Mouse (Mus musculus) midbrain, embryonic 11.5 days (tissue): ENCODE data around the gene Lman1l. TPM values are rescaled to one million over a fixed set of nuclear protein-coding genes. Genes with fewer than 3 reads are reported as not detected.

ENCODE experiments used
- ATAC-seq: fragments of 200-750 bp; cut with Nextera tagmentation; 2 replicates; pipeline ENCODE4 v1.8.0; 2017; ENCODE audit warnings: moderate TSS enrichment, moderate library complexity; ENCODE audit not compliant: low FRiP score
- DNase-seq: peaks from one replicate; pipeline ENCODE4 v3.0.0; 2015; ENCODE audit warnings: low spot score; ENCODE audit errors: missing footprints
- H3K27ac ChIP-seq: fragments of 300-500 bp; sonication (generic); 2 replicates; pipeline ENCODE4 v1.5.1; 2014; ENCODE audit warnings: low read depth, low read length
- H3K27me3 ChIP-seq: fragments of 300-500 bp; sonication (generic); 2 replicates; pipeline ENCODE4 v1.6.1; 2014; ENCODE audit warnings: mild to moderate bottlenecking, low read length, moderate library complexity, mixed read lengths; ENCODE audit not compliant: control insufficient read depth, insufficient read depth
- H3K36me3 ChIP-seq: fragments of 300-500 bp; sonication (generic); 2 replicates; pipeline ENCODE4 v1.6.1; 2014; ENCODE audit warnings: mild to moderate bottlenecking, low read length, moderate library complexity, mixed read lengths; ENCODE audit not compliant: control insufficient read depth, insufficient read depth
- H3K4me1 ChIP-seq: fragments of 300-500 bp; sonication (generic); 2 replicates; pipeline ENCODE4 v1.6.1; 2014; ENCODE audit warnings: low read length; ENCODE audit not compliant: control insufficient read depth, insufficient read depth
- H3K4me2 ChIP-seq: fragments of 300-500 bp; sonication (generic); 2 replicates; pipeline ENCODE4 v1.6.1; 2014; ENCODE audit warnings: mild to moderate bottlenecking, moderate library complexity
- H3K4me3 ChIP-seq: fragments of 300-500 bp; sonication (generic); 2 replicates; pipeline ENCODE4 v1.5.1; 2014; ENCODE audit warnings: low read depth, low read length
- H3K9ac ChIP-seq: fragments of 300-500 bp; sonication (generic); 2 replicates; pipeline ENCODE4 v1.6.1; 2014; ENCODE audit warnings: low read length
- H3K9me3 ChIP-seq: fragments of 300-500 bp; sonication (generic); 2 replicates; pipeline ENCODE4 v1.6.1; 2016; ENCODE audit warnings: low read length; ENCODE audit not compliant: control insufficient read depth
- WGBS: fragments of 180-500 bp; shearing (Covaris S2); extraction: QIAGEN DNeasy Blood & Tissue Kit; methylation state at CpG from one replicate; pipeline ENCODE4 v1.1.7; 2014; 5-methylcytosine and 5-hydroxymethylcytosine counted together
- polyA plus RNA-seq: library from polyadenylated mRNA; unstranded; fragments of >200 nt; fragmentation: Nextera tagmentation; extraction: Ambion mirVana; gene quantifications from 2 replicates; pipeline ENCODE4 v1.2.1, GENCODE M21; 2014

Gene Lman1l
- 0.08 TPM in 1 of 2 replicates, not detected in the other for polyA plus RNA-seq

GRCm38 (mm10) chr9:57620674-57621073, at the start of gene Lman1l:
TSS of gene Lman1l (minus strand) at chr9:57620774.
- Histone ChIP-seq H3K9me3 (no peaks in the 10 kb centered on the region), H3K4me1 (no peaks in the 10 kb centered on the region), H3K27ac (no peak within 1 kb of the TSS), H3K27me3 (no peaks in the 10 kb centered on the region), H3K9ac (no peak within 1 kb of the TSS; the same call in 1 of the 2 replicates), H3K4me2 (no peak within 1 kb of the TSS), H3K4me3 (no peak within 1 kb of the TSS), H3K36me3 (peaks cover 4% of the 10 kb centered on the region)
- WGBS, result 91% methylated on average over 5 of the region's 5 CpGs
- no peak for DNase-seq
- ATAC-seq, result no peak

- Histone ChIP-seq H3K4me3 (no peak overlapping the region), H3K36me3 (no peaks in the 10 kb centered on the region), H3K4me2 (no peak overlapping the region), H3K4me1 (no peaks in the 10 kb centered on the region), H3K27ac (no peak overlapping the region), H3K9me3 (no peaks in the 10 kb centered on the region), H3K27me3 (no peaks in the 10 kb centered on the region), H3K9ac (no peak overlapping the region)
- ATAC-seq, result no peak
- WGBS, result 79% methylated on average over 3 of the region's 3 CpGs
- DNase-seq, result no peak
These were observed 49.0 kb upstream of the Lman1l start for GRCm38 (mm10) chr9:57669566-57669965.

- no peaks in the 10 kb centered on the region for H3K36me3 ChIP-seq
- H3K4me1 ChIP-seq, result no peaks in the 10 kb centered on the region
- peak; percentile 21 for DNase-seq
- H3K9ac ChIP-seq, result no peak overlapping the region
- H3K4me2 ChIP-seq, result no peak overlapping the region
- H3K27me3 ChIP-seq, result no peaks in the 10 kb centered on the region
- 63% methylated on average over 1 of the region's 1 CpGs for WGBS
- no peak for ATAC-seq
- H3K4me3 ChIP-seq, result no peak overlapping the region
- H3K27ac ChIP-seq, result no peak overlapping the region
- H3K9me3 ChIP-seq, result no peaks in the 10 kb centered on the region
These were observed 47.7 kb upstream of the Lman1l start for GRCm38 (mm10) chr9:57668277-57668676.

GRCm38 (mm10) chr9:57667817-57668216, 47.2 kb upstream of the Lman1l start:
- Histone ChIP-seq H3K9ac (no peak overlapping the region), H3K4me2 (no peak overlapping the region), H3K4me1 (no peaks in the 10 kb centered on the region), H3K4me3 (no peak overlapping the region), H3K9me3 (no peaks in the 10 kb centered on the region), H3K27ac (no peak overlapping the region), H3K36me3 (no peaks in the 10 kb centered on the region), H3K27me3 (no peaks in the 10 kb centered on the region)
- no peak for ATAC-seq
- no peak for DNase-seq
- WGBS, result 68% methylated on average over 11 of the region's 11 CpGs

- Histone ChIP-seq H3K36me3 (no peaks in the 10 kb centered on the region), H3K27me3 (no peaks in the 10 kb centered on the region), H3K4me3 (no peak overlapping the region), H3K4me2 (no peak overlapping the region), H3K9ac (no peak overlapping the region), H3K9me3 (no peaks in the 10 kb centered on the region), H3K4me1 (no peaks in the 10 kb centered on the region), H3K27ac (no peak overlapping the region)
- WGBS, result 81% methylated on average over 3 of the region's 3 CpGs
- ATAC-seq (no peak), DNase-seq (peak; percentile 2)
These were observed 46.6 kb upstream of the Lman1l start for GRCm38 (mm10) chr9:57667136-57667535.

- Histone ChIP-seq H3K4me1 (no peaks in the 10 kb centered on the region), H3K36me3 (no peaks in the 10 kb centered on the region), H3K9ac (no peak overlapping the region), H3K4me2 (no peak overlapping the region), H3K9me3 (no peaks in the 10 kb centered on the region), H3K27me3 (no peaks in the 10 kb centered on the region), H3K4me3 (no peak overlapping the region), H3K27ac (no peak overlapping the region)
- DNase-seq, result peak; percentile 35
- 88% methylated on average over 8 of the region's 8 CpGs for WGBS
- ATAC-seq, result no peak
These were observed 46.0 kb upstream of the Lman1l start for GRCm38 (mm10) chr9:57666536-57666935.

- 77% methylated on average over 7 of the region's 7 CpGs for WGBS
- Histone ChIP-seq H3K36me3 (no peaks in the 10 kb centered on the region), H3K9me3 (no peaks in the 10 kb centered on the region), H3K27me3 (no peaks in the 10 kb centered on the region), H3K4me1 (no peaks in the 10 kb centered on the region), H3K27ac (no peak overlapping the region), H3K4me3 (no peak overlapping the region), H3K9ac (no peak overlapping the region), H3K4me2 (no peak overlapping the region)
- DNase-seq (peak; percentile 17), ATAC-seq (no peak)
These were observed 44.0 kb upstream of the Lman1l start for GRCm38 (mm10) chr9:57664616-57665015.

- WGBS, result 86% methylated on average over 3 of the region's 3 CpGs
- H3K27me3 ChIP-seq, result no peaks in the 10 kb centered on the region
- no peak overlapping the region for H3K27ac ChIP-seq
- H3K4me2 ChIP-seq, result no peak overlapping the region
- no peak overlapping the region for H3K9ac ChIP-seq
- H3K4me1 ChIP-seq, result no peaks in the 10 kb centered on the region
- no peaks in the 10 kb centered on the region for H3K36me3 ChIP-seq
- no peaks in the 10 kb centered on the region for H3K9me3 ChIP-seq
- H3K4me3 ChIP-seq, result no peak overlapping the region
- DNase-seq (peak; percentile 33), ATAC-seq (no peak)
These were observed 41.0 kb upstream of the Lman1l start for GRCm38 (mm10) chr9:57661552-57661951.

- no peaks in the 10 kb centered on the region for H3K4me1 ChIP-seq
- H3K4me2 ChIP-seq, result no peak overlapping the region
- no peak overlapping the region for H3K4me3 ChIP-seq
- ATAC-seq, result no peak
- DNase-seq, result peak; percentile 14
- 85% methylated on average over 6 of the region's 6 CpGs for WGBS
- no peaks in the 10 kb centered on the region for H3K36me3 ChIP-seq
- no peaks in the 10 kb centered on the region for H3K9me3 ChIP-seq
- H3K27me3 ChIP-seq, result no peaks in the 10 kb centered on the region
- no peak overlapping the region for H3K27ac ChIP-seq
- no peak overlapping the region for H3K9ac ChIP-seq
These were observed 39.9 kb upstream of the Lman1l start for GRCm38 (mm10) chr9:57660501-57660900.

GRCm38 (mm10) chr9:57659774-57660173, 39.2 kb upstream of the Lman1l start:
- WGBS, result 21% methylated on average over 4 of the region's 4 CpGs
- Histone ChIP-seq H3K4me3 (no peak overlapping the region), H3K27ac (no peak overlapping the region), H3K9me3 (no peaks in the 10 kb centered on the region), H3K4me1 (no peaks in the 10 kb centered on the region), H3K9ac (no peak overlapping the region), H3K27me3 (no peaks in the 10 kb centered on the region), H3K4me2 (no peak overlapping the region), H3K36me3 (no peaks in the 10 kb centered on the region)
- ATAC-seq, result peak; percentile 71; the same call in 1 of the 2 replicates
- peak; percentile 92 for DNase-seq
